Mouse (Mus musculus) forebrain, embryonic 13.5 days (tissue): Measurements from ENCODE around the gene Sympk. TPM values are rescaled to one million over a fixed set of nuclear protein-coding genes. Genes with fewer than 3 reads are reported as not detected.

Experiments
- ATAC-seq: fragments of 200-750 bp; cut with Nextera tagmentation; 2 replicates; pipeline ENCODE4 v1.8.0; 2017
- H3K27ac ChIP-seq: fragments of 300-500 bp; sonication (generic); 2 replicates; pipeline ENCODE4 v1.5.1; 2015; ENCODE audit warnings: inconsistent platforms, mild to moderate bottlenecking, moderate library complexity
- H3K27me3 ChIP-seq: fragments of 300-500 bp; sonication (generic); 2 replicates; pipeline ENCODE4 v1.6.1; 2015; ENCODE audit warnings: mild to moderate bottlenecking, inconsistent platforms
- H3K36me3 ChIP-seq: fragments of 300-500 bp; sonication (generic); 2 replicates; pipeline ENCODE4 v1.6.1; 2015; ENCODE audit warnings: mild to moderate bottlenecking, inconsistent platforms; ENCODE audit not compliant: poor library complexity, severe bottlenecking
- H3K4me1 ChIP-seq: fragments of 300-500 bp; sonication (generic); 2 replicates; pipeline ENCODE4 v1.6.1; 2015; ENCODE audit warnings: inconsistent platforms
- H3K4me2 ChIP-seq: fragments of 300-500 bp; sonication (generic); 2 replicates; pipeline ENCODE4 v1.6.1; 2015; ENCODE audit warnings: inconsistent platforms, mild to moderate bottlenecking, moderate library complexity
- H3K4me3 ChIP-seq: fragments of 300-500 bp; sonication (generic); 2 replicates; pipeline ENCODE4 v1.5.1; 2015; ENCODE audit warnings: mild to moderate bottlenecking, inconsistent platforms
- H3K9ac ChIP-seq: fragments of 300-500 bp; sonication (generic); 2 replicates; pipeline ENCODE4 v1.6.1; 2015; ENCODE audit warnings: mild to moderate bottlenecking, inconsistent platforms
- H3K9me3 ChIP-seq: fragments of 300-500 bp; sonication (generic); replicated peaks from 2 replicates; pipeline ENCODE4 v1.6.1; 2016; ENCODE audit warnings: inconsistent platforms
- WGBS: fragments of 180-500 bp; shearing (Covaris S2); methylation state at CpG from one replicate; pipeline ENCODE4 v1.1.7; 2015; 5-methylcytosine and 5-hydroxymethylcytosine counted together
- polyA plus RNA-seq: library from polyadenylated mRNA; unstranded; fragments of >200 nt; fragmentation: Nextera tagmentation; extraction: Ambion mirVana; gene quantifications from 2 replicates; pipeline ENCODE4 v1.2.1, GENCODE M21; 2015

The Sympk gene
- polyA plus RNA-seq, 1 experiment from 2014 or later, result 34.3 TPM

- H3K4me3 ChIP-seq, result peak overlapping the region; percentile 100
- peaks cover 50% of the 10 kb centered on the region for H3K36me3 ChIP-seq
- no peaks in the 10 kb centered on the region for H3K9me3 ChIP-seq
- peak overlapping the region; percentile 99 for H3K9ac ChIP-seq
- no peaks in the 10 kb centered on the region for H3K27me3 ChIP-seq
- 85% methylated on average over 14 of the region's 14 CpGs for WGBS
- H3K4me2 ChIP-seq, result peak overlapping the region; percentile 94
- no peak for ATAC-seq
- H3K4me1 ChIP-seq, result peaks cover 21% of the 10 kb centered on the region
- no peak overlapping the region for H3K27ac ChIP-seq
These were observed 53.6 kb downstream of the Sympk start for GRCm38 (mm10) chr7:19077761-19078160.

DNA sequence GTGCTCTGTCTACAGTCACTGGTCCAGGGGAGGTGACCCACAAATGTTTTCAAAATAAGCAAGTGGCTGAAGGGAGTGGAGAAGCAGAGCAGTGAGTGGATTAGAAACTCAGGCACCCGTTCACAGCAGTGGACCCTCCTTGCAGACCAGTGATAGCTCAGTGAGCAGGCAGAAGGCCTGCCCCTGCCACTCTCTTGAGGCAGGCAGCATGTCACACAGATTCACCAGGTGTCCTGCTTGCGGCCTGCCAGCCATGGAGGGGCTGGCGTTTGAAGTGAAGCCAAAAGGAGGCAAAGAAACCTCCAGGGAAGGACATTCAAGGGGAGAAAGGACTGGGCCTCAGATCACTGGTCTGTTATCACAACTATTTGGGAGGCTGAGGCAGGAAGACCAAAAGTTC, 54.6 kb downstream of the Sympk start:
- peaks cover 59% of the 10 kb centered on the region for H3K36me3 ChIP-seq
- H3K9ac ChIP-seq, result 0 out of 2 replicates have a peak overlapping the region, but pooled peaks have one; percentile 12
- no peaks in the 10 kb centered on the region for H3K9me3 ChIP-seq
- no peaks in the 10 kb centered on the region for H3K27me3 ChIP-seq
- 85% methylated on average over 3 of the region's 3 CpGs for WGBS
- ATAC-seq, result no peak
- no peak overlapping the region for H3K27ac ChIP-seq
- peaks cover 27% of the 10 kb centered on the region for H3K4me1 ChIP-seq
- H3K4me2 ChIP-seq, result no peak overlapping the region
- no peak overlapping the region for H3K4me3 ChIP-seq

DNA sequence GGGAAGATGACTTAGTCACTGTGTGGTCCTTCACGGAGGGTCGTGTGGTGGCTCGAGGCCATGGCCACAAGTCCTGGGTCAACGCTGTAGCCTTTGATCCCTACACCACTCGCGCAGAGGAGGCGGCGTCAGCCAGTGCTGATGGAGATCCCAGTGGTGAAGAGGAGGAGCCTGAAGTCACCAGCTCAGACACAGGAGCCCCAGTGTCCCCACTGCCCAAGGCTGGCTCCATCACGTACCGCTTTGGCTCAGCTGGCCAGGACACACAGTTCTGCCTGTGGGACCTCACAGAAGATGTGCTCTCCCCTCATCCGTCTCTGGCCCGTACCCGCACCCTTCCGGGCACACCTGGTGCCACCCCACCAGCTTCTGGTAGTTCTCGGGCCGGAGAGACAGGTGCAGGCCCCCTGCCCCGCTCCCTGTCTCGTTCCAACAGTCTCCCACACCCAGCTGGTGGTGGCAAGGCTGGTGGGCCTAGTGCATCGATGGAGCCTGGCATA, 56.3 kb downstream of the Sympk start:
- peaks cover 66% of the 10 kb centered on the region for H3K36me3 ChIP-seq
- H3K9ac ChIP-seq, result no peak overlapping the region
- WGBS, result 89% methylated on average over 19 of the region's 19 CpGs
- H3K4me2 ChIP-seq, result no peak overlapping the region
- no peaks in the 10 kb centered on the region for H3K9me3 ChIP-seq
- no peak for ATAC-seq
- H3K4me1 ChIP-seq, result peaks cover 31% of the 10 kb centered on the region
- no peaks in the 10 kb centered on the region for H3K27me3 ChIP-seq
- H3K27ac ChIP-seq, result no peak overlapping the region
- H3K4me3 ChIP-seq, result no peak overlapping the region

DNA sequence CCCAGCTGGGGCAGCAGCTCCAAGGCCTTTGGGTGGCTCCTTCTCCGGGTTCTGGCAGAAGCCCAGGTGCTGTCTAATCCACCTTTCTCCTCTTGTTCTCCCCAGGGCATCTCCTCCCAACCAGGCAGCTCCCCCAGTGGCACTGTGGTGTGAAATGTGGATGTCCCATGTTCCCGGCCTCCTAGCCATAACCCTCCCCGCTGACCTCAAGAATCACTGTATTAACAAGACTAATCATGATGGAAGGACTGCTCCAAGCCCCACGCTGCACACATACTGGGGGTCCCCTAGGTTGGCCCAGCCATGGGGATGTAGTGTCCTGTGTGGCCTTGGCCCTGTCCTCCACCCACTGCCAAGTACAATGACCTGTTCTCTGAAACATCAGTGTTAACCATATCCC, 58.0 kb downstream of the Sympk start:
- Histone ChIP-seq H3K27ac (no peak overlapping the region), H3K9ac (no peak overlapping the region), H3K27me3 (no peaks in the 10 kb centered on the region), H3K4me3 (no peak overlapping the region), H3K9me3 (no peaks in the 10 kb centered on the region), H3K36me3 (peaks cover 72% of the 10 kb centered on the region), H3K4me1 (peaks cover 29% of the 10 kb centered on the region), H3K4me2 (no peak overlapping the region)
- WGBS, result 91% methylated on average over 4 of the region's 4 CpGs
- ATAC-seq, result no peak

- 68% methylated on average over 6 of the region's 6 CpGs for WGBS
These were observed 58.9 kb downstream of the Sympk start for GRCm38 (mm10) chr7:19083096-19083495.

GRCm38 (mm10) chr7:19083701-19084100, 59.5 kb downstream of the Sympk start, which contains the start of gene Dmpk:
Gene Dmpk (plus strand): TSS chr7:19083849.
- Histone ChIP-seq H3K4me1 (peaks cover 19% of the 10 kb centered on the region), H3K4me3 (no peak within 1 kb of the TSS), H3K27ac (no peak within 1 kb of the TSS), H3K36me3 (peaks cover 78% of the 10 kb centered on the region), H3K9ac (no peak within 1 kb of the TSS), H3K4me2 (no peak within 1 kb of the TSS), H3K27me3 (no peaks in the 10 kb centered on the region), H3K9me3 (no peaks in the 10 kb centered on the region)
- WGBS, result 53% methylated on average over 10 of the region's 10 CpGs
- ATAC-seq, result no peak

More at GRCm38 (mm10) chr7:19083096-19083495, 58.9 kb downstream of the Sympk start:
- Histone ChIP-seq H3K9me3 (no peaks in the 10 kb centered on the region), H3K36me3 (peaks cover 78% of the 10 kb centered on the region), H3K27ac (no peak overlapping the region), H3K27me3 (no peaks in the 10 kb centered on the region), H3K4me1 (peaks cover 20% of the 10 kb centered on the region), H3K4me3 (no peak overlapping the region), H3K4me2 (no peak overlapping the region), H3K9ac (no peak overlapping the region)
- ATAC-seq, result no peak

- H3K9me3 ChIP-seq, result no peaks in the 10 kb centered on the region
- no peak overlapping the region for H3K4me2 ChIP-seq
- no peak for ATAC-seq
- no peaks in the 10 kb centered on the region for H3K27me3 ChIP-seq
- H3K9ac ChIP-seq, result no peak overlapping the region
- no peak overlapping the region for H3K4me3 ChIP-seq
- WGBS, result 78% methylated on average over 6 of the region's 6 CpGs
- H3K36me3 ChIP-seq, result peaks cover 78% of the 10 kb centered on the region
- peaks cover 19% of the 10 kb centered on the region for H3K4me1 ChIP-seq
- H3K27ac ChIP-seq, result no peak overlapping the region
These were observed 60.1 kb downstream of the Sympk start for GRCm38 (mm10) chr7:19084277-19084771.

DNA sequence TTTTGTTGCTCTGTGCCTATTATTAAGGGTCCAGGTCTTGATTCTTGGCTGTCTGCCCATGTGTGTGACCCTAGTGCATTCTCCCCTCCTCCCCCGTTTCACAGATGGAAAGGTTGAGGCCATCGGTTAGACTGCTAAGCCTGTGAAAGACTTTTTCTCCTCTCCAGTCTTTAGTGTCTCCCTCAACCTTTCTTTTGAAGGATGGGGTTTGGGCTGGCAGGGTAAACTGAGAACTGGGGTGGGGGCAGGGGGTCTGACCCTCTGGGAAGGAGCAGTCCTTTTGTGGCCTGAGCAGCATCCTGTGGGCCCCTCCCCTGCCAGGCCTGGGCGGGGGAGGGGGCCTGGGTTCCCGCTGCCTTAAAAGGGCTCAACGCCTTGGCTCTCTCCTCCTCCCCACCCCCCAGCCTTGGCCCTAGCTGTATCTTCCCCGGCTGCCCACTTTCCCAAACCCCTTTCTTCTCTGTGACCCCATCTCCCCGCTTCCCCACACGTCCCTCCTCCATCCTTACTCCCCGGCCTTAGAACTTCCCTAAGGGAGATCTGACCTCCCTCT, 60.8 kb downstream of the Sympk start:
- no peak overlapping the region for H3K9ac ChIP-seq
- peaks cover 77% of the 10 kb centered on the region for H3K36me3 ChIP-seq
- no peaks in the 10 kb centered on the region for H3K9me3 ChIP-seq
- H3K4me3 ChIP-seq, result no peak overlapping the region
- no peak overlapping the region for H3K4me2 ChIP-seq
- H3K27ac ChIP-seq, result no peak overlapping the region
- no peaks in the 10 kb centered on the region for H3K27me3 ChIP-seq
- 23% methylated on average over 9 of the region's 9 CpGs for WGBS
- peaks cover 19% of the 10 kb centered on the region for H3K4me1 ChIP-seq
- no peak for ATAC-seq

- Histone ChIP-seq H3K4me3 (no peak overlapping the region), H3K9me3 (no peaks in the 10 kb centered on the region), H3K4me2 (no peak overlapping the region), H3K27me3 (no peaks in the 10 kb centered on the region), H3K36me3 (peaks cover 76% of the 10 kb centered on the region), H3K9ac (no peak overlapping the region), H3K27ac (no peak overlapping the region; the same call in 1 of the 2 replicates), H3K4me1 (peaks cover 19% of the 10 kb centered on the region)
- WGBS, result 13% methylated on average over 6 of the region's 6 CpGs
- ATAC-seq, result no peak
These were observed 61.3 kb downstream of the Sympk start for GRCm38 (mm10) chr7:19085495-19085894.

GRCm38 (mm10) chr7:19086042-19086441, 61.9 kb downstream of the Sympk start:
- no peak overlapping the region for H3K27ac ChIP-seq
- ATAC-seq, result no peak
- peaks cover 19% of the 10 kb centered on the region for H3K4me1 ChIP-seq
- H3K4me2 ChIP-seq, result no peak overlapping the region
- H3K9me3 ChIP-seq, result no peaks in the 10 kb centered on the region
- H3K9ac ChIP-seq, result no peak overlapping the region
- no peak overlapping the region for H3K4me3 ChIP-seq
- WGBS, result 15% methylated on average over 14 of the region's 14 CpGs
- peaks cover 5% of the 10 kb centered on the region for H3K27me3 ChIP-seq
- peaks cover 76% of the 10 kb centered on the region for H3K36me3 ChIP-seq

DNA sequence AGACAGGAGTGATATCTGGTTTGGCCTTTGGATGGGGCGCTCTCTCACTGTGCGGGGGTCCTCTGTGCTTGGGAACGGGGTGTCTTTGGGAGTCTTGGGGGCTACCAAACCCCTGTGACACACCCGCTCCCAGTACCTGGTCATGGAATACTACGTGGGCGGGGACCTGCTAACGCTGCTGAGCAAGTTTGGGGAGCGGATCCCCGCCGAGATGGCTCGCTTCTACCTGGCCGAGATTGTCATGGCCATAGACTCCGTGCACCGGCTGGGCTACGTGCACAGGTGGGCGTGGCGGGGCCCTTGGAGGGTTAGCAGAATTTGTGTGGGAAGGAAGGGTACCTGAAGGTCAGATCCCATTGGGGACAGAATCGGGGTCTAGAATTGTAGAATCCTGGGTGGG, 62.6 kb downstream of the Sympk start:
- Histone ChIP-seq H3K27ac (no peak overlapping the region), H3K4me2 (no peak overlapping the region), H3K36me3 (peaks cover 76% of the 10 kb centered on the region), H3K9me3 (no peaks in the 10 kb centered on the region), H3K27me3 (peaks cover 12% of the 10 kb centered on the region), H3K4me1 (peaks cover 23% of the 10 kb centered on the region), H3K9ac (no peak overlapping the region), H3K4me3 (no peak overlapping the region)
- ATAC-seq, result no peak
- 62% methylated on average over 18 of the region's 18 CpGs for WGBS

DNA sequence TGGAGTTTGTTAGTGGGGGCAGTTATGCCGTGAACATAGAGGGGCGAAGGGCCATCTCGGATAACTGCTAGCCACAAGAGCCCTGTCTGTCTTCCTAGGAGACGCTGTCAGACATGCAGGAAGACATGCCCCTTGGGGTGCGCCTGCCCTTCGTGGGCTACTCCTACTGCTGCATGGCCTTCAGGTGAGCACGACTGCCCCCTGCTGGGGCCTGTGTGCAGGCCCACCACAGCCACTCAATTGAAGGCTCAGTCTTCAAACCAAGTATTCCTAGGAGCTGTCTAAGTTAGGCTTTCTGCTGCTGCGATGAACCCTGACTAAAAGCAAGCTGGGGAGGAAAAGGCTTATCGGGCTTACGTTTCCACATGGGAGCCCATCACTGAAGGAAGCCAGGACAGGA, 64.6 kb downstream of the Sympk start:
- peaks cover 59% of the 10 kb centered on the region for H3K36me3 ChIP-seq

More for the DNA sequence above, 64.6 kb downstream of the Sympk start:
- Histone ChIP-seq H3K4me2 (no peak overlapping the region), H3K27ac (no peak overlapping the region), H3K9ac (no peak overlapping the region), H3K27me3 (peaks cover 19% of the 10 kb centered on the region), H3K9me3 (no peaks in the 10 kb centered on the region), H3K4me1 (peaks cover 37% of the 10 kb centered on the region), H3K4me3 (no peak overlapping the region)
- ATAC-seq, result no peak
- 41% methylated on average over 10 of the region's 10 CpGs for WGBS
